Mouse (Mus musculus) c-Kit-negative CD71-positive TER-119-positive erythroid progenitor cells, embryonic 14.5 days (primary cell): ENCODE data around the gene Mrvi1.

Experiments used
- DNase-seq: peaks from one replicate; pipeline ENCODE4 v3.0.0-alpha.2; 2013; ENCODE audit warnings: low read depth, low spot score

Mrvi1 gene

DNA sequence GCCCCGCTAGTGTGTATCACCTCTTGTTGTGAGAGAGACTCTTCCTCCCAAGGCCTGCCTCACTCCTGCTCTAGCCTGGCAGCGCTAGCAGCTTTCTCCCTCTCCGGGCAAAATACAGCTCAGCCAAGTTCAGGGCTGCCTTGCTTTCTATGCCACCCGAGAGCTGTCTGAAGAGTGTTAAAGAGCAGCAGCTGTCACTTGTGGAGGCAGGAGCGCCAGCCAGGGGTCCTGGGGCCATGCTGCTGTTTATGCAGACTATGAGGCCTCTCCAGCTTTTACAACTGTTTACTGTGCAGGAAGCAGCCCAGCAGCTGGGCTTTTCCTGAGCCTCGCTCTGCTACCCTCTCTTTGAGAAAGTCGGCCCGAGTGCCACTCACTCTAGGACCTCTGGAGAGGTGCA lies 1.2 kb downstream of the Mrvi1 start:
- no peak for DNase-seq

DNA sequence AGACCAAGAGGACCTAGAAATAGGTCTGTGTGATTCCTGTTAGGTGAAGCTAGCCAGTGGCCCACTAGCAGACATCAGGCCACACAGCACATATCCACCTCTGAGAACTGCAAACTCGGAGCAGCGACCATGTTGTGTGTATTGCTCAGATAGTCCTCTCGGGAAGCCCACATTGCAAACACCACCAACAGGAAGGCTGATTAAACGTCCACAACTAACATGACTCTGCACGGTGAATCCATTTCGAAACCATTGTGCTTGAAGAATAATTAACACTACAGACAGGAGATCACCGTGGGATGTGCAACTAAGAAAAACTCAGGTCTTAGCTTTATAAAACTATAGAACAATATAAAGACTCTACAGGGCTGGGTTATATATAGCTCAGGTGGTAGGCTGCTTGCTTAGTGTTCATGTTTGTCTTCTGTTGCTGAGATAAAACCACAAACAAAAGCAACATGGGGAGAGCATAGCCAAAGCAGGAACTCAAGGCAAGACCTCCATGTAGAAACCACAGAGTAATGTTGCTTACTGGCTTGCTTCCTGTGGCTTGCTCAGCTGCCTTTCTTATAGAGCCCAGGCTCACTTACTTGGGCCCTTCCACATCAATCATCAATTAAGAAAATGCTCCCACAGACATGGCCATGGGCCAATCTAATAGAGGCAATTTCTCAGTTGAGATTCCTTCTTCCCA lies 4.4 kb downstream of the Mrvi1 start:
- no peak for DNase-seq

DNA sequence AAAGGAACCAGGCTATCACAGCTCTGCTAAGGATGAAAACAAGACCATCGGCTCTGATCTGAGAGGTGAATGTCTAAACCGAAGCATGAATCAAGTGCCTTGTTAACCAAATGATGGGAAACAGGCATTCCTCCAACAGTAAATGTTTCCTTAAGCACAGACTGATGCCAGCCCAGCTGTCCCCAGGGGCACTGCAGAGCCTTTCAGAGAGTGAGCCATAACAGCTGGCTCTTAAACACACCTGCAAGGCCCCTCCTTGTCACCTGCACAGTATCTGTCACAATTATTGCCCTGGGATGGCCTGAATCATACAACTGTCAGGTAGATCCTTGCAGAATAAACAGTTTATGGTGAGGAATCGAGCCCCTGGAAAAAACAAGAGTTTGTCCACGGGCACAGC lies 8.8 kb downstream of the Mrvi1 start:
- no peak for DNase-seq

DNA sequence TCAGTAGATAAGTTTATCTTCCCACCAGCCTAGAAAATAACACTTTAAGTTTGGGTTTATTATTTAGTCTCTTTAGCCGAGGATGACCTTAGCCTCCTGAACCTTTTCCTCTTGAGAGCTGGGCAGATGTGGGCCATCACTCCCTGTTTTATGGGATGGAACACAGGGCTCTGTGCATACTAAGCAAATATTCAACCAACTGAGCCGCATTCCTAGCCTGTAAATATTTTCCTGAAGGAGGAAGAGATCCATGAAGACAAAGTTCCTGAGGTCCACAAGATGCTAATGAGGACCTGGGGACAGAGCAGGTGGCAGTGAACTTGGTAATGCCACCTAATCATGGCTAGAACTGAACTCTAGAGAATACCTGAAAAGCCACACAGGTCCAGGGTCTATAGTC lies 9.5 kb downstream of the Mrvi1 start:
- no peak for DNase-seq

DNA sequence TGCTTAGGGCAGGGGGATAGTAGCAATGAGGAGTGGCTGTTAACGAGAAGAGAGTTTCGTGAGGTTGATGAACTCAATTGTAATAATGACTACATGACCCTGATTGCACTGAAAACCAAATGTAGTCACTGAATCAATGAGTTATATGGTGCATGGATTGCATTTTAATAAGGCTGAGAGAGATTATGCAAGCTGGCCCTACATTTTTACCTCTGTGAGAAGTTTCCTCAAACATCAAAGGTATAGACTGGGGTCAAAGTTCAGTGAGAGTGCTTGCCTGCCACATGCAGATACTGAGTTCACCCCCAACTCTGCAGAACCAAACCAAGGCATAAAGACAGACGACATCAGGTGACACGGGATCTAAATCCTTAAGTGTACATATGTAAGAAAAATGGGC lies 14.9 kb downstream of the Mrvi1 start:
- DNase-seq, result no peak

DNA sequence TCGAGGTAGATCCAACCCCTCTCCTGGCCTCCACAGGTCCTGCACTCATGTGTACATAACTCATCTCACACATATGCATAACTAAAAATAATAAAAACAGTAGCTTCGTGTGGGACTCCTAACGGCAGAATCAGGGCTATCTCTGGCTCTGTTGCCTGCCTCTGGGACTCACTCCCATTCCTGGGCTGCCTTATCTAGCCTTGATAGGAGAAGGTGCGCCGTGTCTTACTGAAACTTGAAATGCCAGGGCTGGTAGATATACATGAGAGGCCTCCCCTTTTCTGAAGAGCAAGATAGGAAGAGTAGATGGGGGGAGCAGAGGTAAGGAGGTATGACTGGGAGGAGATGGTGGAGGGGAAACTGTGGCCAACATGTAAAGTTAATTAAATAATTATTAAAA lies 15.4 kb downstream of the Mrvi1 start:
- no peak for DNase-seq

DNA sequence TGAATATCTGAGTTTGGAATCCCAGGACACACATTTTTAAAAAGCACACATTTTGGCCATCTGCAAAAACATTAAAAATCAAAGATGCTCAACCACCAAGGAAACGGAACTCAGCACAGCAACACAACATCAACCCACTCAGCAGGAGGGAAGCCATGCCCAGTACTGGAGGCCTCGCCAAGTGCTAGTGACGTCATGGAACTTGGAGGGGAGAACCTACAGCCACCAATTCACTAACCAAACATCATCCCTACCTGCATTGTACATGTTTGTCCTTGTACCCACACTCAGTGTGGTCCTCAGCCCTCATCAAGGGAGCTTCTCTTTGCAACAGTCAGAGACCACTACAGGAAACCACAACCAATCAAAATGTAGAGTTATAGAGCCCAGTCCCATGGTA lies 16.9 kb downstream of the Mrvi1 start:
- DNase-seq, result no peak

DNA sequence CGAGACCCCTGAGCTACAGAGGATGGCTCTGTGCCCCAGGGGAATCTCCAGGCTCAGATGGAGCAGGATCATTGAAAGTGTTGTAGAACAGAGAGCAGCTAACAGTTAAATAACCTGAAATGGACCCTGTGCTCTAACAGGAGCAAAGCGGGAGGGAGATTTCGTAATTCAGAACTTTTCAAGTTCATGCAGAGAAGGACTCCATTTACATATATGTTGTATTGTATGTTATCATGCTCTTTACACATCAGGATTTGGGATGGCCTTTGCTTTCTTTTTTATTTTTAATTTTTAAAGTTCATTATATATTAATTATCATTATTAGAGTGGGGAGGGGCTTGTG lies 18.6 kb downstream of the Mrvi1 start:
- DNase-seq, result no peak

DNA sequence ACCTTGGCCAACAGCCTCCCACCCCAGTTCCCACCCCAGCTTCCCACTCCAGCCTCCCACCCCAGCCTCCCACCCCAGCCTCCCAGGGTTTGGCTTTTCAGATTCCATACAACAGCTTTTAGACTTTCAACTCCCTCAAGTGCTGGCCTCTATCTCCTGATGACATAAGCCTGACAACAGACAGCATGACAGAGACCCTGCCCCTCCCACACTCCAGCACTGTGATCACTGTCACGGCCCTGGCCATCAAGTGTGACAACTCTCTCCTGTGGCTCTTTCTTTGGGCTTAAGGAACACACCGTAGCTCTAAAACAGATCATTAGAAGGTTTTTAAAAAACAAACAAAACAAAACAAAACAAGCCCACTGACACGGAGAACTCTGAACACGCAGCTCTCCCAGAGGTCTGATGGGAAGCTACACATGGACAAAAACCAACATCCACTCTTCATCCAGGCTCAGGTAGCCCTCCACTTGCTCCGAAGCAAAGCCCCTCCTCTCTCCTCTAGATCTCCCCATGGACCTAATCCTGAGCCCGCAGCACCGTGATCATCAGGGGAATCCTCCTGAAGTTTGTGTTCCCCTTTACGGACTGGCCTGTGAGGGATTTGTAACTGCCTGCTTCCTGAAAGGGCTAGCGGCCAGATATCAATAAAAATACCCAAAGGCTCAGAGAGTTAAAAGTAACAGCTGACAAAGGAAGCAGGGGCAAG lies 19.2 kb downstream of the Mrvi1 start:
- no peak for DNase-seq

DNA sequence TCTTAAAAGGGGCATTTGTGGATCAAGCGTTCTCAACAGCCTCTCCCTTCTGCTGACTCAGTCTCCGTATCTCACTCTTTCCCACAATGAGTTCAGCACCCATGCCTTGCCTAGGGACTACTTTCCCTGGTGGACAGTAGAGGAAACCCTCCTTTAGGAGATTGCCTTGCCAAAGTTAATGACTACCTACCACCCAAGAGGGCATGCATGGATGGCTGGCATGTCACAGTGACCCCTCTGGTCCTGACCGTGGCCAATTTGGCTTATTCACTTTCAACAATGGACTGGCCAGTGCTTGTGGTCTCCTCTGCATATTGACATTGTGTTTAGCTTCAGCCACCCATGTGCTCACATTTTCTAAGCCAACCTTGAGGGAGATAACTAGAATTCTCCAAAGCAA lies 19.8 kb downstream of the Mrvi1 start:
- no peak for DNase-seq

DNA sequence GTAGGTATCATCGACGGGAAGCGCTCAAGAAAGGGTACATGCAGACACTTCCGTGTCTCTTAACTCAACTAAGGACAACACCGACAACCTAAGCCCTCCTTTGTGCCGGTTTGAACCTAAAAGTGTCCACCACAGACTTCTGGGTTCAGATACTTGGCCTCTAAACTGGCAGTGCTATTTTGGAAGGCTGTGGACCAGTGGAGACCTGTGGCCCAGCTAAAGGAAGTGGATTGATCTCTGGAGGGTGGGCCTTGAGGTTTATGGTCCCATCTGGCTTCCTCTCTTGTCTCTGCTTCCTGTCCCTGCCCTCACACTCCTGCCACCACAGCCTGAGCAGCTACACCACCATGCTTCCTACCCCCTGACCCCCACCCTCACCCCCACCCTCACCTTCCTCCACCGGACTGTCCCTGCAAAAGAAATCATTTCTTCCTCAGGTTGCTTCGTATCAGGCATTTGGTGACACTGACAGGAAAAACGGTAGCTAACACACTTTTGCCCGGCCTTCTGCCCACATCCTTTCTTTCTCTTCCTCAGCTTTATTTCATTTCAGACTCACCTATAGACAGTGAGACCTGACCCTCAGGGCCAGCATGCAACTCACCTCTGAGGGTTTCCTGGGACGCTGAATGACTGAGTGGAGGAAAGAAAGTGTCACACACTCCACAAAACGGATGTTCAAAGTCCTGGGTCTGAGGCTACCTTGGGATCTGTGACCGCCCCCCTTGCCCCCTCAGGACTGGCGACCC lies 25.7 kb downstream of the Mrvi1 start:
- no peak for DNase-seq

DNA sequence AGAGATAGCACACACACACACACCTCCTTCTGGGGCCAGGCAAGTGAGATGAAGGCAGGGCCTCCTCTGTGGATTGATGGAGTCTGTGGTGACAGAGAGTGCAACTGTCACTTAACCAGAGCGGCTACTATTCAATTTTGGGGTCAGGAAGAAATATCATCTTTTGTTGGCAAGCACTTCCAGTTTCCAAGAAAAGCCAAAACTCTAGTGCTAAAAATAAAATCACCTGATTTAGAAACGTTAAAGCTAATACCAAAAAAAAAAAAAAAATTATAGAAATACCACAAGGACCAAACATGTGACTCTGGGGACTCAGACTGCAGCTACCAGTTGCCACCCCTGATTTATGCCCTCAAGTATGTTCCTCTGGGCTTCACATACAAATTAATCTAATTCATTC lies 26.7 kb downstream of the Mrvi1 start:
- DNase-seq, result no peak

DNA sequence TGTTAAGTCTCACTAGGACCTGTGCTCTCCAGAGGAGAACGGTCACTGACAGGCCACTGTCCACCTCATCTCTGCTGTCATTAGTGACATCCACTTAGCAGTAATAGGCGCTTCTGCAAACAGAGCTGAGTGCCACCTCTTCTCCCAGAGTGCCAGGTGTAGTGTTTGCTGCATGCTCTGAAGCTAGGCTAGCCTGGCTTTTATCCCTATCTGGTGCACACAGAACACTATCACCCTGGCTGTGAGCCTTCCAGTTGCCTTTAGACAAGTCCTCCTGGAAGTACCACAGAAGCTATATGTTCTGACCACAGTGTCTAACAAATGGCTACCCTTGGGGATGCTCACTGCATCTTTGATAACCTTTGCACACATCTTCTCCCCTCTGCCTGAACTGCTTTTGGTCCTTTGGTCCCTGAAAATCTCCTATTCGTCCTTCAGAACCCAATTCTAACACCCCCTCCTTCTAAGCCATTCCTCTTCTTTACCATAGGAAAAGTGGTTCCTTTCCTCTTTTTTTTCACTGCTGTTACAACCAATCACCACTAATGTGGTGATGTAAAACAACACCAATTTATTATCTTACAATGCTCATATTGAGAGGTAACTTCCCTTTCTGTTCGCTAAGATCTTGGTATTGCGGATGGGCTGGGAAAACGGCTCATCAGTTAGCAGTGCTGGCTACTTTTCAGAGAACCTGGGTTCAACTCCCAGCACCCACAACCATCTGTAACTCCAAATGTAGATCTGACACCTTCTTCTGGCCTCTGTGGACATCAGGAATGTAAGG lies 28.0 kb downstream of the Mrvi1 start:
- no peak for DNase-seq

DNA sequence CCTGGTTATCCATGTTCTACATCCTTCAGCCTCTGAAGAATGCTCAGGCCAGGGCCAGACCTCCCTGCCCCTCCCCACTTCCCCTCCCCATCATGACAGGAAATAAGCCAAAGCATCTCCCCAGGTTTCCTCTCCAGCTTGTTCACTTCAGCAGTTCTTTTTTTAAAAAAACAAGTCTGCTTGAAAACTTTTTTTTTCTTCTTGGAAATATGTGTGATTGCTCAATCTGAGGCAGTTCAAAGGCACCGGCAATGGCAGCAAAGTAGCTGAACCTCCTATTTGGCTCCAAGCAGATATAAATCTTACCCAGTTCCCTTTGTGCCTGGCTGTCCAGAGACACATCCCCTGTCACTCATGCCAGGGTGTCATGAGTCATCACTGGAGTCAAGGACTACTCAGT lies 29.1 kb downstream of the Mrvi1 start:
- DNase-seq, result no peak

DNA sequence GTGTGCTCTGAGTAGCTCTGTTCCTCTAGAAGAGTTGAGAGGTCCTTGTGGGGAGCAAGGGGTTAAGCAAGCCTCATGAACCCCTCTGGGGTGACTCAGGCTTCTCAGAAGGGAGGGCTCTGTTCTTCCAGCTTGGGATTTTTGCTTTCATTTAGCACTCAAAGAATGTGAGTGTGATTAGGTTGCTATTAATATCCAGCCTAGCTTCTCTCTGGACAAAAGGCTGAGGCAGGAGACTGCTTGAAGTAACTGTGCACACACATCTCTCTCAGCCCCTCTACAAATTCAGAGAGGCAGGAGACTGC lies 31.7 kb downstream of the Mrvi1 start:
- no peak for DNase-seq

DNA sequence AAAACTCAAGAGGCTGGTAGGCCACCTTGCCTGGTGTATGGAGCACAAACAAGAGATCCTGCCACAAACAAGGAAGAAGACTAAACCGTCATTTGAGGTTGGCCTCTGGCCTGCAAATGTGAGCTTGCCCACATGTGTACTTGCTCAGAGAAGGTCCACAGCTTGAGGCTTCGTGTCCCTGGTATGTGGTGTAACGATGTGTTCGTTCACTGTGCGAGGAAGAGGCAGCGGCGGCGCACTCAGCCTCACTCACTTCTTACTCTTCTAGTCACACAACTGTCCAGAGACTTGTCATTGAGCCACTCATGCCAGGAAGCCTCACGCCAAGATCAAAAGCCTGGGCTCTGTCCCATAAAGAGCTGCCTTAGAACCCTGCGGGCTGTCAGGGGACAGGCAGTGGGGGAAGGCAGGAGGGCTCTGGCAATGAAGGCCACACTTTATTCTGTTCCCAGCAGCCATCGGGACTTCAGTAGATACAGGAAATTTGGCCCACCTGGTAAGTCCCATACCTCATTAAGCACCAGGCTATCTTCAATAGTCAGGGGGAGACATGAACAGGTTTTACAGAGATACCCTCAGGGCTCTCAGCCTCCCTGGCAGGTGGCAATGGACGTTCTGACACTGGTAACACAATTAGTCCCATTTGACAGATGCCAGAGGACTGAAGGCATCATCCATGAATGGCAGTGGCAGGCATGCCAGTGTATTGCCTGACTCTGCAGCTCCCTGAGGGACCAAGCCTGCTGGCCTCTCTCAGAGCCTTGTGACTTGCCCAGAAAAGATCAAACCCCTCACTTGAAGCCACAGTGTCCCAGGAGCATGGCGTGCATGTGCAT lies 32.3 kb downstream of the Mrvi1 start:
- DNase-seq, result no peak

DNA sequence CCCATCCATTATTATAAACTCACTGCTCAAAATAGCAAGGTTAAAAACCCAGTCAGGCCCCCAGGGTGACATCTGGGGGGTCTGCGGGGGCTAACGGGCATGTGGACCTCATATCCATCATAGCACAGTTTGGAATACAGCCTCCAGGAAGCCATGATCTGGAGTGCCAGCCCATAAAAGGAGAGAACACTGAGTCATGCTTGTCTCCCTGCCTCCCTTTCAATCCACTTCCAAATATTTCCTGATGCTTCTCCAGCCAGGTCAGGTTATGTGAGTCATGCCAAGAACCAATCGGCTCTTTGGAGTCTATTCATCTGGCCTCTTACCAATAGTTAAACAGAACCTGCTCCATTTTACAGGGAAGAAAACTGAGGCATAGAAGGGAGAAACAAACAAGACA lies 33.7 kb downstream of the Mrvi1 start:
- no peak for DNase-seq

DNA sequence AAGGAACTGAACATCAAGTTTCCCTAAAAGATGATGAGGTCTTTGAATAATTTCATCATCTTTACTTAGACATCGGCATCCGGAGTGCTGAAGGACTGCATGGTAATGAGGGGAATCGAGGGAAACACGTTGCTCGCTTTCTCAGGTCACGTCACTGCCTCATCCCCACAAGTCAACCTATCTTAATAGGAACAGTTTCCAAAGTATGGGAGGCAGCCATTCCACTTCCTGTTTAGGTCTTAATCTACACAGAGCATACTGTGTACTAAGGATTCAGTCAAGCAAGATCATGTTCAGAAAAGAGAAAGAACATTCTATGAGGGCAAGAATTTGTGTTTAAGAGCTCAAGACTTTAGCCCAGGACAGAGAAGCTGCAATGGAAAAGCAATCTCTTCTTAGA lies 34.6 kb downstream of the Mrvi1 start:
- no peak for DNase-seq

DNA sequence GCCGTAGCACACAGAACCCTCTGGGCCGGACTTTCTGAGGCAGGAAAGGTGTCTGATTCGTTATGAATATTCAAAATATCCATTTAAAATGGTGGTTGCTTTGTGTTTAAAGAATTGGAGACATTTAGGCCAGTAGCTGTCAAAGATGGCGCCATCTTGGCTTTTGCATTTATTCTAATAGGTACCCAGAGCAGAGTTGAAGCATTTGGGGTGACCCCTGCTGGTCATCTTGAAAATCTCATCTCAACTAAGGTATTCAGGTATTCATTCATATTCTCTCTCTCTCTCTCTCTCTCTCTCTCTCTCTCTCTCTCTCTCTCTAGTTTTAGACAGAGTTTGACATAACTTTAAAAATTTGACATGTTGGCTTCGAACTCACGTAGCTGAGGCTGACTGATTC lies 35.5 kb downstream of the Mrvi1 start:
- DNase-seq, result peak; percentile 63

DNA sequence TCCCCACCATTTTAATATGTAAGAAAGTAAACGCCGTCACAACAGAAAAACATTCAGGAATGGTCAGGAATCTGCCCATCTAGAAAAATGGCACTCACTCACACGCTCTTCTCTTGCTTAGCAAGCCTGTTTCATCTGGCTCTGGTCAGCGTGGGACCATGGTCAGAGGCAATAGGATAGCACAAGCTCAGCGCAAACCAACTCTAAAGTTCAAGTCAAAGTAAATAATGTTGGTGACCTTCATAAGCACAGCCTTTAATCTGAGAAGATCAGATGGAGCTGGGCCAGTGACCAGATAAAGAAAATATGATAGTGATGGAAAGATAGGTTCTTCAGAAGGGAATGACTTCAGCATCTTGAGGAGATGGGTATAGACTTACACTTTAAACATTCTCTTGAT lies 37.9 kb downstream of the Mrvi1 start:
- DNase-seq, result no peak

DNA sequence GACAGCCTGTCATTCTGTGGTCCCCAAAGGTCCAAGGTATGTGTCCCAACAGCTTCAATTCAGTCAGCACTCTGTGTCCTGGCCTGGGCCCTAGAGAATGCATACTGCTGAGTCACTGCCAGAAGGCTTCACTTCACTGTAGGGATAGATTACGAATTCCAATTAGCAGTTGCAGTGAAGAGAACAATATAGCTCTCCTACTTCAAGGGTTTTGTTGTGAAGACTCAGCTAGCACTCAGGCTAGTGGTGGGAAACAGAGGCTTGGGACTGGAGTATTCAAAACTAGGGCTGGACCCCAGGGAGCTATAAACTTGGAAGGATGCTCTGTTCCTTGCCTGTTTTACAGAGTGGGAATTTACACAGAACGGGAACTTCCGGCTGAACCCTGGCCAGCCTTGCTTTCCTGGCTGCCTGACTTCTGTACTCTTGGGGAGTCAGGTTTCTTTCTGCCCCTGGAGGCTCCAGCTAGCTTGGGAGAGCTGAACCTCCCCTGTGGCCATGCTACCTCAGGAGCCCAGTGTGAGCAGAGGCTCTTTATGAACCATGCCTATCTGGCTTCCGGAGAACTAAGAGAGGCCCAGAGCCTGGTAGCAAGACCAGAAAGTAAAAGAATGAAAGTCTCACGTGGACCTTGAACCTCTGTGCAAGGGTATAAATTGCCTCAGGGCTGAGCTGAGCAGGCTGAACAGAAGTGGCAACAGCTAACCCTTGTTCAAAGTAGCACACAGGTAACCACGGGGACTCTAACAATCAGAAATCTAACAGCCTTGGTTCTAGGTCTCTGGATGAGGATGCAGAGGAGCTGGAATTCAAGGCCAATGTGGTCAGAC lies 40.3 kb downstream of the Mrvi1 start:
- DNase-seq, result peak; percentile 49
